Mouse (Mus musculus) megakaryocyte, embryonic 14.5 days (primary cell): ENCODE measurements around the gene Hist1h2bg.
"Not testable (repeated sequence)": the region's sequence is repeated elsewhere in the genome, so short reads cannot be mapped to it uniquely, and the experiment has no call there.

Experiments
- FLI1 ChIP-seq: IDR thresholded peaks from 2 replicates; pipeline ENCODE4 v1.6.1; 2012; ENCODE audit warnings: low read length, inconsistent platforms, mixed read lengths
- GATA1 ChIP-seq: IDR thresholded peaks from 3 replicates; pipeline ENCODE4 v1.6.1; 2012; ENCODE audit warnings: mixed read lengths, low read length, inconsistent platforms, borderline replicate concordance

GRCm38 (mm10) chr13:23573034-23573897, 2.1 kb downstream of the Hist1h2bg start:
- TF ChIP-seq GATA1, FLI1: not testable (repeated sequence)
